Mouse (Mus musculus): Measurements from ENCODE around the gene Olfr523. TPM values are rescaled to one million over a fixed set of nuclear protein-coding genes. Genes with fewer than 3 reads are reported as not detected.
"Not testable (repeated sequence)": the region's sequence is repeated elsewhere in the genome, so short reads cannot be mapped to it uniquely, and the experiment has no call there.

The Olfr523 gene
- 0.05 TPM in 1 of 2 replicates, not detected in the other for polyA plus RNA-seq (2012; rRNA removed)

DNA sequence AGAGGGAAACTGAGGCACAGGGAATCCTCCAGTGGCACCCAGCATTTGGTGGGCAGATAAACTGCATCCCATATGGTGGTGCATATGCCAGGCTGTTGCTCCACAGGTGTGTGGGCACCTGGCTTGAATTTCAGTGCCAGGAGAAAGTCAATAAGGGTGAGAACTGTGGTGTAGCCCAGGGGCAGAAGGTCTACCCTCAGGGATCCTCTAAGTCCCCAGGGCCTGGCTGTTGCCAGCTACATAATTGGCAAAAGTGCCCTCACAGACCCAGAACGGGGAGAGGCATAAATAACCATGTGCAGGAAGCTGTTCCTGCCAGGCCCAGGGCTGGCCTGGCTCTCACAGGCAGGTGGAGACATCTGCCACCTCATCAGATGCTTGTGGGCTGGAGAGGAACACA is at the start of gene Olfr523:
Olfr523 (plus strand) TSS at position 282 of the 400 bp plus-strand sequence.
- Histone ChIP-seq H3K27ac (ENCODE audit: insufficient read depth, low read depth, low read length) (no peak within 1 kb of the TSS), H3K4me3 (ENCODE audit: insufficient read depth, low read depth, low read length) (no peak within 1 kb of the TSS), H3K27me3 (replicated peaks; ENCODE audit: control insufficient read depth, insufficient read depth, low read length) (no peaks in the 10 kb centered on the region), H3K4me1 (ENCODE audit: control insufficient read depth, insufficient read depth, low read length) (peaks cover 8% of the 10 kb centered on the region; the same call in 1 of the 2 replicates), H3K36me3 (ENCODE audit: control insufficient read depth, insufficient read depth, low read length) (no peaks in the 10 kb centered on the region)
- no peak for DNase-seq
- TF ChIP-seq POLR2A (IDR thresholded peaks at IDR 0.05; ENCODE audit: low read depth, low read length) (no peak), CTCF (conservative IDR thresholded peaks at IDR 0.05; ENCODE audit: insufficient read depth, insufficient read length, low read depth, low read length) (no peak)
- WGBS: 21% methylated on average over 1 of the region's 1 CpGs

DNA sequence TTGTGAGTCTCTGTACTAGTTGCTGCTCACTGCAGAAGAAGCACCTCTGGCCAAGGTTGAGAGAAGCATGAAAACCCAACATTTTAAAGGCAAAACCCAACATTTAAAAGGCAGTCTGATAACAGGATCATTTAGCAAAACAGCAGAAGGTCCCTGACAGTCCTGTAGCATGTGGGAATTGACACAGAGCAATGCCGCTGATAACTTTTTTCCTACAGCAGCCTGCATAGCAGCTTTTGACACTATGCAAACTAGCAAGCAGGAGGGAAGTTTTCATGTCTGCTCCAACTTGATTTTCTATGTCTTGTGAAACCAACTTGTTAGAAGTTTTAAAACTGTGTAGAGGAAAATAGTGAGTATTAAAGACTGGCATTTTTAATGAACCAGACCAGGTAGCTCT is 48.6 kb upstream of the Olfr523 start:
- no peak overlapping the region for H3K27ac ChIP-seq (ENCODE audit: insufficient read depth, low read depth, low read length)
- 87% methylated on average over 1 of the region's 1 CpGs for WGBS
- no peak for TF ChIP-seq POLR2A (IDR thresholded peaks at IDR 0.05; ENCODE audit: low read depth, low read length)
- no peak for TF ChIP-seq CTCF (conservative IDR thresholded peaks at IDR 0.05; ENCODE audit: insufficient read depth, insufficient read length, low read depth, low read length)
- no peaks in the 10 kb centered on the region for H3K27me3 ChIP-seq (replicated peaks; ENCODE audit: control insufficient read depth, insufficient read depth, low read length)
- no peak for DNase-seq
- H3K36me3 ChIP-seq (ENCODE audit: control insufficient read depth, insufficient read depth, low read length): no peaks in the 10 kb centered on the region
- no peak overlapping the region for H3K4me3 ChIP-seq (ENCODE audit: insufficient read depth, low read depth, low read length)
- H3K4me1 ChIP-seq (ENCODE audit: control insufficient read depth, insufficient read depth, low read length): peaks cover 6% of the 10 kb centered on the region; the same call in 1 of the 2 replicates

DNA sequence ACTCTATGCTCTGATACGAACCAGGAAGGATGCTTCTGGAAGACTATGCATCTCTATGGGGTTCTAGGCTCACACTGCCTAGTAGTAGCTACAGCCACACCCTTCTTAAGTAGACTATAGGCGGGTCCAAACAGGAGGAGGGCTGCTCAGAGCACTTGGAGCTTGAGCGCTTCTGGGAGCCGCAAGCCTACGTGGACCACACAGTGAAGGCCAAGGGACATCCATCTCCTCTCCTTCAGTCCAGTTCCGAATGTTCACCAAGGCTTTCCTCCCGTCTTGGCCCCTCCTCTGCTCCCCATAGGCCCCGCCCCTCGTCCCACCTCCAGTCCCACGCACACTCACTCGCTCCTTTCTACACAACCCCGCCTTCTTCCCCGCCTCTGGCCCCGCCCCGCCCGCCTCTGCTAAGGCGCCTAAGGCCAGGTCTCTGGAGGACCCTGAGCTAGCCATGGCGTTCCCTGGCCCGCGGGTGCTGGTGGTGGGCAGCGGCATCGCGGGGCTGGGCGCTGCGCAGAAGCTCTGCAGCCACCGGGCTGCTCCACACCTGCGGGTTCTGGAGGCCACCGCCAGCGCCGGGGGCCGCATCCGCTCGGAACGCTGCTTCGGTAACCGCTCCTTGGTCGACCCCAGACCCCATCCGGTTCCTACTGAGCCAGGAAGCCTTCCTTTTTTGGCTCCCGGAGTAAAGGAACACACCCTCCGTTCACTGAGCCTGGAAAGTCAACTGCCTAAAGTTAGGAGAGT is 47.6 kb upstream of the Olfr523 start:
- TF ChIP-seq CTCF (conservative IDR thresholded peaks at IDR 0.05; ENCODE audit: insufficient read depth, insufficient read length, low read depth, low read length): no peak
- no peak for TF ChIP-seq POLR2A (IDR thresholded peaks at IDR 0.05; ENCODE audit: low read depth, low read length)
- no peaks in the 10 kb centered on the region for H3K36me3 ChIP-seq (ENCODE audit: control insufficient read depth, insufficient read depth, low read length)
- peak; percentile 97 for DNase-seq
- H3K27me3 ChIP-seq (replicated peaks; ENCODE audit: control insufficient read depth, insufficient read depth, low read length): no peaks in the 10 kb centered on the region
- no peak overlapping the region for H3K27ac ChIP-seq (ENCODE audit: insufficient read depth, low read depth, low read length)
- peaks cover 6% of the 10 kb centered on the region; the same call in 1 of the 2 replicates for H3K4me1 ChIP-seq (ENCODE audit: control insufficient read depth, insufficient read depth, low read length)
- peak overlapping the region; percentile 85 for H3K4me3 ChIP-seq (ENCODE audit: insufficient read depth, low read depth, low read length)
- WGBS: 2% methylated on average over 39 of the region's 40 CpGs

DNA sequence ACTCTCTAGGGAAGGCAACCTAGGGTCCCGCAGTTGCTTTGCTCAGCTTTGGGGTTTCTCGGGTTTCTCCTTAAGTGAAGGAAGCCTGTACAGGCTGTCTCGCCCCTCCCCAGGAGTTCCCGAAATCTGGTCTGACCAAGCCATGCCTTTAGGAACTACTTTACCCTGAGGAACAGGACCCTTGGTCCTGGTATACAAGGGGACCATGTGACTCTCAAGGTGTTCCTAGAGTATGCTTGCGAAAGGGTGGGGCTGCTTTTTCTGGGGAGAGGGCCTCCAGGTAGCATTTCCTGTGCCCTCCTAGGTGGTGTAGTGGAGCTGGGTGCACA is 47.0 kb upstream of the Olfr523 start:
- H3K4me1 ChIP-seq (ENCODE audit: control insufficient read depth, insufficient read depth, low read length): peaks cover 6% of the 10 kb centered on the region; the same call in 1 of the 2 replicates
- DNase-seq: no peak
- H3K27me3 ChIP-seq (replicated peaks; ENCODE audit: control insufficient read depth, insufficient read depth, low read length): no peaks in the 10 kb centered on the region
- WGBS: 10% methylated on average over 5 of the region's 5 CpGs
- H3K27ac ChIP-seq (ENCODE audit: insufficient read depth, low read depth, low read length): 0 out of 2 replicates have a peak overlapping the region, but pooled peaks have one; percentile 29
- TF ChIP-seq POLR2A (IDR thresholded peaks at IDR 0.05; ENCODE audit: low read depth, low read length) (no peak), CTCF (conservative IDR thresholded peaks at IDR 0.05; ENCODE audit: insufficient read depth, insufficient read length, low read depth, low read length) (no peak)
- H3K36me3 ChIP-seq (ENCODE audit: control insufficient read depth, insufficient read depth, low read length): no peaks in the 10 kb centered on the region
- H3K4me3 ChIP-seq (ENCODE audit: insufficient read depth, low read depth, low read length): peak overlapping the region; percentile 85

DNA sequence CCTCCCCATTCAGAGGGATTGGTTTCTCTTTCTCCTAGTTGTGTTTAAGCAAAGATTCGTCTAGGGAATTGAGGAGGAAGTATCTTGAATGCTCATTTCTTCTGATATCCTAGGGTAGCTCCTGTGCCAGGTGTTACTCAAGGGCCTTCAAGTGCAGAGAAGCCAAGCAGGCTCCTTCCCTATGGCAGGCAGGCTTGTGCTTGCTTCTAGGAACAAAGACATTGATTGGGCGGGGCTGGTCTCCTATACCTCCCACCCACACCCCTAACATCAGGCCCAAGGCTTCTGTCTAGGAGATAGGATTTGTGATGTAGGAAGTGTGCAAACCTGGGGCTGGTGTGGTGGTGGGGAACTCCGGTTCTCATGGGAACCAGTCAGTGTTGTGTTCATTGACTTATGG is 46.1 kb upstream of the Olfr523 start:
- TF ChIP-seq POLR2A (IDR thresholded peaks at IDR 0.05; ENCODE audit: low read depth, low read length): no peak
- TF ChIP-seq CTCF (conservative IDR thresholded peaks at IDR 0.05; ENCODE audit: insufficient read depth, insufficient read length, low read depth, low read length): no peak
- peaks cover 6% of the 10 kb centered on the region; the same call in 1 of the 2 replicates for H3K4me1 ChIP-seq (ENCODE audit: control insufficient read depth, insufficient read depth, low read length)
- WGBS: 85% methylated on average over 3 of the region's 3 CpGs
- no peak overlapping the region for H3K27ac ChIP-seq (ENCODE audit: insufficient read depth, low read depth, low read length)
- DNase-seq: no peak
- no peak overlapping the region for H3K4me3 ChIP-seq (ENCODE audit: insufficient read depth, low read depth, low read length)
- H3K27me3 ChIP-seq (replicated peaks; ENCODE audit: control insufficient read depth, insufficient read depth, low read length): no peaks in the 10 kb centered on the region
- no peaks in the 10 kb centered on the region for H3K36me3 ChIP-seq (ENCODE audit: control insufficient read depth, insufficient read depth, low read length)

DNA sequence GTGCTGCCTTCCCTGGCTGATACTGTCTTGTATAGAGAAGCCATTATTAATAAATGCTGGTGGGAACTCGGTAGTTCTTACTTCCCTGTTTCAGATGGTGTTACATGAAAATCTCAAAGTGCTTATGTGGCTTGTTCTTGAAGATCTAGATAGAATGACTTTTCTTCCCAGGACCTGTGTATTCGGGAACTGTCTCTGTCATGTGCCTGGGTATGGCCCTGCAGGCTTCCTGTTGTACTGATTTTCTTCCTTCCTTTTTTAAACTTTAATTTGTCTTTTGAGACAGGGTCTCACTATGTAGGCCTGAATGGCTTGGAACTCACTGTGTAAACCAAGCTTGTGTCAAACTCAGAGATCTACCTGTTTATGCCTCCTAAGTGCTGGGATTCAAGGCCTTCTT is 45.1 kb upstream of the Olfr523 start:
- WGBS: 80% methylated on average over 2 of the region's 2 CpGs
- DNase-seq: no peak

DNA sequence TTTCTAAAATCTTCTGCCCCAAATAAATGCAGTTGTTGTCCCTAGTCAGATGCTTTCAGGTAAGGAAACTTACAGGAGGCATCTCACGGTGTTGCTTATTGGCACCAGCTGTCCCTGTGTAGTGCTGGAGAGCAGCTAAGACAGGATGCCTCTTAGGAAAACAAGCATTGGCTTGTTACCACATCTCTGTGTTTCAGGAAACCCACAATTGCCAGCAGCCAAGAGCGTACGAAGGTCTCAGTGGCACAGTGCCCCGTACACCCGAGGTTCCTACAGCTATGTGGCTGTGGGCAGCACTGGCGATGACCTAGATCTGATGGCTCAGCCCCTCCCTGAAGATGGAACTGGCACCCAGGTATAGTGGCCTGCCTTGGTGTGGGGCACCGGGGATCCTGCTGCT is 40.8 kb upstream of the Olfr523 start:
- not testable (repeated sequence) for H3K4me3 ChIP-seq (ENCODE audit: insufficient read depth, low read depth, low read length); H3K27me3 ChIP-seq (replicated peaks; ENCODE audit: control insufficient read depth, insufficient read depth, low read length); H3K4me1 ChIP-seq (ENCODE audit: control insufficient read depth, insufficient read depth, low read length); DNase-seq; H3K27ac ChIP-seq (ENCODE audit: insufficient read depth, low read depth, low read length); H3K36me3 ChIP-seq (ENCODE audit: control insufficient read depth, insufficient read depth, low read length)
- WGBS: 90% methylated on average over 7 of the region's 7 CpGs

More for the DNA sequence above, 45.1 kb upstream of the Olfr523 start:
- TF ChIP-seq CTCF (conservative IDR thresholded peaks at IDR 0.05; ENCODE audit: insufficient read depth, insufficient read length, low read depth, low read length) (no peak), POLR2A (IDR thresholded peaks at IDR 0.05; ENCODE audit: low read depth, low read length) (no peak)
- Histone ChIP-seq H3K36me3 (ENCODE audit: control insufficient read depth, insufficient read depth, low read length) (no peaks in the 10 kb centered on the region), H3K4me3 (ENCODE audit: insufficient read depth, low read depth, low read length) (no peak overlapping the region), H3K4me1 (ENCODE audit: control insufficient read depth, insufficient read depth, low read length) (peaks cover 6% of the 10 kb centered on the region; the same call in 1 of the 2 replicates), H3K27ac (ENCODE audit: insufficient read depth, low read depth, low read length) (no peak overlapping the region), H3K27me3 (replicated peaks; ENCODE audit: control insufficient read depth, insufficient read depth, low read length) (no peaks in the 10 kb centered on the region)

DNA sequence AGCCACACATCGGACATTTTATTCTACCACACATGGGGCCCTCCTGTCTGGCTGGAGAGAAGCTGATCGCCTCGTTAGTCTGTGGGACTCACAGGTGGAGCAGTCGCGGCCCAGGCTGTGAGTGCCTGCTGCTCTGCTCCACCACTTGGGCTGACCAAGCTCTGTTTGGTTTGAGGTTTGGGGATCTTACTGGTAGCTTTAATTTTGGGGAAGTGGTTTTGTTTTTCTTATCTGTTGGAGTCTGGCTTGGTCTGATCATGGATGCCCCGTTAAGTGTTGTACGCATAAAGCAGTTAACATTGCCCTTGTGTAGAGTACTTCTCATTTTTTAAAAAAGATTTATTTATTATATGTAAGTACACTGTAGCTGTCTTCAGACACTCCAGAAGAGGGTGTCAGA is 39.0 kb upstream of the Olfr523 start:
- not testable (repeated sequence) for H3K4me3 ChIP-seq (ENCODE audit: insufficient read depth, low read depth, low read length); H3K4me1 ChIP-seq (ENCODE audit: control insufficient read depth, insufficient read depth, low read length); H3K27ac ChIP-seq (ENCODE audit: insufficient read depth, low read depth, low read length); H3K36me3 ChIP-seq (ENCODE audit: control insufficient read depth, insufficient read depth, low read length); H3K27me3 ChIP-seq (replicated peaks; ENCODE audit: control insufficient read depth, insufficient read depth, low read length); DNase-seq
- 97% methylated on average over 5 of the region's 7 CpGs for WGBS

All from kidney, adult 2 months (tissue).